Mouse (Mus musculus) liver, embryonic 15.5 days (tissue): ENCODE data around the gene Olfr1124. TPM values are rescaled to one million over a fixed set of nuclear protein-coding genes. Genes with fewer than 3 reads are reported as not detected.

Experiments used
- polyA plus RNA-seq: library from polyadenylated mRNA; unstranded; fragments of >200 nt; fragmentation: Nextera tagmentation; extraction: Ambion mirVana; gene quantifications from 2 replicates; pipeline ENCODE4 v1.2.1, GENCODE M21; 2015

Gene Olfr1124
- polyA plus RNA-seq, 1 experiment from 2014 or later: not detected

Other genes with a start within 250 kb of the Olfr1124 start
- gene Olfr1112, start 242.5 kb upstream of the Olfr1124 start, polyA plus RNA-seq: not detected in 2 replicates
- not detected in 2 replicates for gene Olfr1113, start 221.3 kb upstream of the Olfr1124 start, polyA plus RNA-seq
- gene Olfr1115, start 182.3 kb upstream of the Olfr1124 start, polyA plus RNA-seq: not detected in 2 replicates
- not detected in 2 replicates for gene Olfr1116, start 162.7 kb upstream of the Olfr1124 start, polyA plus RNA-seq
- not detected in 2 replicates for gene Olfr1118, start 122.7 kb upstream of the Olfr1124 start, polyA plus RNA-seq
- gene Olfr1120, start 75.5 kb upstream of the Olfr1124 start, polyA plus RNA-seq: not detected in 2 replicates
- not detected in 2 replicates for gene Olfr1121, start 60.4 kb upstream of the Olfr1124 start, polyA plus RNA-seq
- gene Olfr1122, start 44.4 kb upstream of the Olfr1124 start, polyA plus RNA-seq: not detected in 2 replicates
- not detected in 2 replicates for gene Olfr1123, start 13.6 kb upstream of the Olfr1124 start, polyA plus RNA-seq
- gene Olfr1126, start 23.7 kb downstream of the Olfr1124 start, polyA plus RNA-seq: not detected in 2 replicates
- gene Pramel7, start 66.8 kb downstream of the Olfr1124 start, polyA plus RNA-seq: not detected in 2 replicates
- not detected in 2 replicates for gene Pramel6, start 76.3 kb downstream of the Olfr1124 start, polyA plus RNA-seq
- not detected in 2 replicates for gene Olfr153, start 101.5 kb downstream of the Olfr1124 start, polyA plus RNA-seq
- gene Olfr1128, start 115.3 kb downstream of the Olfr1124 start, polyA plus RNA-seq: not detected in 2 replicates
- not detected in 2 replicates for gene Olfr1129, start 143.6 kb downstream of the Olfr1124 start, polyA plus RNA-seq
- not detected in 2 replicates for gene Olfr1130, start 175.9 kb downstream of the Olfr1124 start, polyA plus RNA-seq
- gene Olfr1131, start 196.8 kb downstream of the Olfr1124 start, polyA plus RNA-seq: not detected in 2 replicates
- gene Olfr1132, start 207.3 kb downstream of the Olfr1124 start, polyA plus RNA-seq: not detected in 2 replicates
- gene Olfr1133, start 217.1 kb downstream of the Olfr1124 start, polyA plus RNA-seq: not detected in 2 replicates
- gene Olfr1134, start 228.2 kb downstream of the Olfr1124 start, polyA plus RNA-seq: not detected in 2 replicates
- not detected in 2 replicates for gene Olfr1135, start 243.4 kb downstream of the Olfr1124 start, polyA plus RNA-seq